ENCODE assay signal across 9 mouse cellular contexts in the genomic region with DNA sequence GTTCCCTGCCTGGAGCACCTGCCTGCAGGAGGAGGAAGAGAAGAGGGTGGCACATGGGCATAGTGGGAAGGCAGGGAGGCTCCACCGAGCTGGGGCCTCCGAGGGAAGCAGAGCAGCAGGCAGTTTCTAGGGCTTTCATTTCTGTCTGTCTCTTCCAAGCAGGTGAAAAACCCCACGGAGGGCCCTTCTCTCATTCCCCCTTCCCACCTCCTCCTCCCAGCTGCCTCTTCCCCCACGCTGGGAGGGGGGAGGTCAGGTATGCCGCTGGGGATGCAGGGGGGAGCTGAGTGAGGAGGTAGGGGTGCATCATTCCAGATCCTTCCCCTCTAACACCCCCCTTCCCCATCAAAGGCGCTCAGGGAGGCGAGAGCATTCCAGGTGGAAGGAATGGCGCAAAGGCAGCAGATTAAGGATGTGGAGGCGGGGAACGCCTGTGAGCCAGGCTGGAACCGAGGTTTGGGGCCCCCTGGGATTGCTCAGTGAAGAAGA. TPM values are rescaled to one million over a fixed set of nuclear protein-coding genes. Genes with fewer than 3 reads are reported as not detected.
A peak's percentile ranks its signal among the peaks of the same experiment; 100 is the strongest.
DNase-seq lines count a peak whose midpoint lies in the region; ATAC-seq and TF ChIP-seq lines count a peak whose summit lies in the region.
"Had no signal": no experiment of that assay in that cellular context is flagged by ENCODE, and none has a peak within 500 bp of the region (broad histone marks: within the 10 kb centered on the region; RNA-seq: fewer than 3 reads in every experiment).

No protein-coding gene starts in this region.

- TF ChIP-seq CTCF in lung, embryonic 14.5 days (IDR thresholded peaks at IDR 0.05; ENCODE audit: low read depth) = no peak

- H3K9me3 ChIP-seq in lung, embryonic 14.5 days (ENCODE audit: low read depth, low read length) = peaks cover 6% of the 10 kb centered on the region; the same call in 1 of the 2 replicates
- 0 out of 2 replicates have a peak, but pooled peaks cover 6% of the 10 kb centered on the region for H3K9me3 ChIP-seq in intestine, embryonic 14.5 days (ENCODE audit: control insufficient read depth, low read length)
- no peaks in the 10 kb centered on the region; the same call in 1 of the 2 replicates for H3K9me3 ChIP-seq in stomach, embryonic 14.5 days (ENCODE audit: control insufficient read depth, low read depth, low read length)

- peak; percentile 14 for DNase-seq in cerebellum, adult 9-11 months
- no peak for DNase-seq in cerebellum, adult 9-10 months
- peak; percentile 34 for DNase-seq in lung, embryonic 14.5 days
- no peak for DNase-seq in lung, postnatal 14 days
- peak; percentile 61 for DNase-seq in intestine, embryonic 14.5 days (ENCODE audit: low spot score)
- no peak for DNase-seq in adrenal gland, adult 2 months
- DNase-seq: kidney, adult 8-10 months had no signal

- H3K27ac ChIP-seq in lung, embryonic 14.5 days (ENCODE audit: low read depth) = no peak overlapping the region; the same call in 1 of the 2 replicates
- no peak overlapping the region for H3K27ac ChIP-seq in intestine, embryonic 14.5 days (ENCODE audit: low read depth)
- peak overlapping the region; percentile 69; the same call in 1 of the 2 replicates for H3K27ac ChIP-seq in stomach, embryonic 14.5 days (ENCODE audit: low read length)

- no peaks in the 10 kb centered on the region for H3K36me3 ChIP-seq in lung, embryonic 14.5 days (ENCODE audit: insufficient read depth)
- no peaks in the 10 kb centered on the region for H3K36me3 ChIP-seq in intestine, embryonic 14.5 days (ENCODE audit: control insufficient read depth, insufficient read depth, low read length)
- no peaks in the 10 kb centered on the region for H3K36me3 ChIP-seq in stomach, embryonic 14.5 days (ENCODE audit: control insufficient read depth, insufficient read depth, low read length)

- no peaks in the 10 kb centered on the region for H3K27me3 ChIP-seq in lung, embryonic 14.5 days (ENCODE audit: insufficient read depth, low read length)
- H3K27me3 ChIP-seq in intestine, embryonic 14.5 days (replicated peaks; ENCODE audit: control insufficient read depth, insufficient read depth, low read length) = no peaks in the 10 kb centered on the region
- no peaks in the 10 kb centered on the region for H3K27me3 ChIP-seq in stomach, embryonic 14.5 days (ENCODE audit: control insufficient read depth, insufficient read depth, low read length)

- WGBS in lung, embryonic 14.5 days = 18% methylated on average over 11 of the region's 11 CpGs
- WGBS in intestine, embryonic 14.5 days = 12% methylated on average over 11 of the region's 11 CpGs
- 13% methylated on average over 8 of the region's 11 CpGs for WGBS in stomach, embryonic 14.5 days

- no peak overlapping the region for H3K9ac ChIP-seq in lung, embryonic 14.5 days
- no peak overlapping the region for H3K9ac ChIP-seq in intestine, embryonic 14.5 days (ENCODE audit: low read length)
- H3K9ac ChIP-seq in stomach, embryonic 14.5 days (replicated peaks; ENCODE audit: low read depth, low read length) = no peak overlapping the region

- H3K4me1 ChIP-seq in lung, embryonic 14.5 days (ENCODE audit: insufficient read depth) = peaks cover 17% of the 10 kb centered on the region
- peaks cover 26% of the 10 kb centered on the region for H3K4me1 ChIP-seq in intestine, embryonic 14.5 days (replicated peaks; ENCODE audit: control insufficient read depth, insufficient read depth, low read length)
- peaks cover 22% of the 10 kb centered on the region for H3K4me1 ChIP-seq in stomach, embryonic 14.5 days (ENCODE audit: control insufficient read depth, insufficient read depth, low read length)

- no peak overlapping the region for H3K4me3 ChIP-seq in lung, embryonic 14.5 days (ENCODE audit: low read depth, low read length)
- no peak overlapping the region for H3K4me3 ChIP-seq in intestine, embryonic 14.5 days (ENCODE audit: low read depth, low read length)
- H3K4me3 ChIP-seq in stomach, embryonic 14.5 days (ENCODE audit: low read depth, low read length) = no peak overlapping the region

- ATAC-seq in lung, embryonic 14.5 days (ENCODE audit: insufficient read depth) = no peak
- ATAC-seq in intestine, embryonic 14.5 days (replicated peaks; ENCODE audit: low FRiP score, low TSS enrichment, low read depth) = peak; percentile 25; the same call in 1 of the 2 replicates
- ATAC-seq in stomach, embryonic 14.5 days (ENCODE audit: insufficient number of reproducible peaks, insufficient read depth, low FRiP score, low read depth) = no peak
- ATAC-seq in erythroid progenitor cell, adult 5-6 weeks (replicated peaks; ENCODE audit: low FRiP score, poor library complexity, severe bottlenecking) = no peak

- H3K4me2 ChIP-seq in lung, embryonic 14.5 days = no peak overlapping the region
- H3K4me2 ChIP-seq in intestine, embryonic 14.5 days (ENCODE audit: low read length) = no peak overlapping the region
- no peak overlapping the region for H3K4me2 ChIP-seq in stomach, embryonic 14.5 days (replicated peaks; ENCODE audit: low read depth, low read length)

RNA-seq across cellular contexts. Expression of gene Wasf2, which starts 9.4 kb away (rescaled TPM):
- polyA plus RNA-seq in lung, embryonic 14.5 days (2014; fragmentation: Nextera tagmentation; extraction: Ambion mirVana) = 96.3 and 101 TPM in 2 replicates
- polyA plus RNA-seq in intestine, embryonic 14.5 days (2014; fragmentation: Nextera tagmentation; extraction: Ambion mirVana) = 79.6 and 88.3 TPM in 2 replicates
- polyA plus RNA-seq in stomach, embryonic 14.5 days (2014; fragmentation: Nextera tagmentation; extraction: Ambion mirVana) = 120 and 124 TPM in 2 replicates
- 100 to 1,000 TPM in 1 of 2 experiments, 10 to 100 TPM in 1; 99.4 to 130 TPM for total RNA-seq in adrenal gland, adult 2 months (2021)
- 43.2 and 57.0 TPM in 2 replicates for polyA plus RNA-seq in adrenal gland, adult 2 months (2012; rRNA removed)
- 79.6 and 83.6 TPM in 2 replicates for total RNA-seq in erythroid progenitor cell, adult 5-6 weeks (2015; ENCODE audit: low replicate concordance)
- total RNA-seq in erythroid progenitor cell, adult 5-6 weeks (2017; ENCODE audit: low replicate concordance) = 59.7 and 73.7 TPM in 2 replicates

Comparison
In these comparisons a context has a peak if more than half of its experiments do, and no peak if none do; other contexts are left out.
1. DNase-seq: peak in cerebellum, adult 9-11 months (single experiment), lung, embryonic 14.5 days (single experiment) and intestine, embryonic 14.5 days (single experiment); none in cerebellum, adult 9-10 months (single experiment), lung, postnatal 14 days (single experiment) and adrenal gland, adult 2 months (single experiment).